7 mouse cellular contexts compared by ENCODE assay signal in genomic region chr9:44965126-44965832, GRCm38 (mm10). TPM values are rescaled to one million over a fixed set of nuclear protein-coding genes. Genes with fewer than 3 reads are reported as not detected.
DNase-seq lines count a peak whose midpoint lies in the region; ATAC-seq lines count a peak whose summit lies in the region.

Ube4a (minus strand) TSS chr9:44965600.

- H3K4me3 ChIP-seq in intestine, embryonic 16.5 days (ENCODE audit: low read length), result peak within 1 kb of the TSS; percentile 78
- peak within 1 kb of the TSS; percentile 82 for H3K4me3 ChIP-seq in midbrain, embryonic 11.5 days (ENCODE audit: low read depth, low read length)

- H3K4me1 ChIP-seq in intestine, embryonic 16.5 days (ENCODE audit: control insufficient read depth, insufficient read depth, low read length), result peaks cover 10% of the 10 kb centered on the region
- peaks cover 12% of the 10 kb centered on the region for H3K4me1 ChIP-seq in midbrain, embryonic 11.5 days (ENCODE audit: control insufficient read depth, insufficient read depth, low read length)

- H3K36me3 ChIP-seq in intestine, embryonic 16.5 days (ENCODE audit: control insufficient read depth, insufficient read depth, low read length), result peaks cover 4% of the 10 kb centered on the region; the same call in 1 of the 2 replicates
- no peaks in the 10 kb centered on the region for H3K36me3 ChIP-seq in midbrain, embryonic 11.5 days (ENCODE audit: control insufficient read depth, insufficient read depth, low read length)

- ATAC-seq in intestine, embryonic 16.5 days, result peak; percentile 95
- ATAC-seq in midbrain, embryonic 11.5 days (ENCODE audit: low FRiP score), result peak; percentile 96

- DNase-seq in adrenal gland, adult 8-10 months, result peak; percentile 98
- DNase-seq in embryo, embryonic 9.5 days (ENCODE audit: extremely low spot score), result peak; percentile 100
- DNase-seq in gastrocnemius, postnatal 4 days (ENCODE audit: low spot score in 2 of 2), result peak; percentile 96 to 98
- peak; percentile 99 for DNase-seq in left cerebral cortex, postnatal 36 days (ENCODE audit: low spot score in 2 of 2)
- peak; percentile 100 for DNase-seq in midbrain, embryonic 11.5 days (ENCODE audit: low spot score, missing footprints)
- peak; percentile 99 for DNase-seq in skeletal muscle tissue, adult 2 months (ENCODE audit: low read depth, low spot score)

- H3K4me2 ChIP-seq in intestine, embryonic 16.5 days (ENCODE audit: low read depth, low read length), result peak within 1 kb of the TSS; percentile 82
- peak within 1 kb of the TSS; percentile 96 for H3K4me2 ChIP-seq in midbrain, embryonic 11.5 days

- H3K9ac ChIP-seq in intestine, embryonic 16.5 days (ENCODE audit: low read depth, low read length), result peak within 1 kb of the TSS; percentile 85
- H3K9ac ChIP-seq in midbrain, embryonic 11.5 days (ENCODE audit: low read length), result peak within 1 kb of the TSS; percentile 73

- no peaks in the 10 kb centered on the region for H3K27me3 ChIP-seq in intestine, embryonic 16.5 days (replicated peaks; ENCODE audit: control insufficient read depth, insufficient read depth, low read length)
- H3K27me3 ChIP-seq in midbrain, embryonic 11.5 days (ENCODE audit: control insufficient read depth, insufficient read depth, low read length), result no peaks in the 10 kb centered on the region

- WGBS in intestine, embryonic 16.5 days, result under 1% methylated on average over 39 of the region's 39 CpGs
- WGBS in midbrain, embryonic 11.5 days, result under 1% methylated on average over 39 of the region's 39 CpGs

- no peaks in the 10 kb centered on the region for H3K9me3 ChIP-seq in intestine, embryonic 16.5 days (ENCODE audit: control insufficient read depth, low read length)
- no peaks in the 10 kb centered on the region for H3K9me3 ChIP-seq in midbrain, embryonic 11.5 days (ENCODE audit: control insufficient read depth, low read length)

- intact Hi-C loops in left cerebral cortex, postnatal 36 days (cut with DNase I), result loop anchor here (5.0 kb wide), 3 partner anchors 43 to 182 kb away; partner anchors contain the start of genes Atp5l and Mpzl3

- peak within 1 kb of the TSS; percentile 84 for H3K27ac ChIP-seq in intestine, embryonic 16.5 days (ENCODE audit: low read length)
- no peak within 1 kb of the TSS for H3K27ac ChIP-seq in midbrain, embryonic 11.5 days (ENCODE audit: low read depth, low read length)

RNA-seq across cellular contexts. Expression of gene Ube4a, which starts in this region (rescaled TPM):
- total RNA-seq in adrenal gland, adult 8-10 months (2022), result 100 to 1,000 TPM in 2 of 4 experiments, 10 to 100 TPM in 2; 85.1 to 103 (median 98.7) TPM
- 10 to 100 TPM; 41.2 to 43.0 TPM for total RNA-seq in gastrocnemius, postnatal 4 days (2021)
- polyA plus RNA-seq in intestine, embryonic 16.5 days (2015; fragmentation: Nextera tagmentation; extraction: Ambion mirVana), result 23.0 and 23.9 TPM in 2 replicates
- total RNA-seq in left cerebral cortex, postnatal 36 days (2021), result 10 to 100 TPM; 60.9 to 78.5 TPM
- polyA plus RNA-seq in midbrain, embryonic 11.5 days (2014; fragmentation: Nextera tagmentation; extraction: Ambion mirVana), result 32.1 and 37.2 TPM in 2 replicates
